Mouse (Mus musculus) small intestine, adult 2 months (tissue): ENCODE data around the gene AU015836.

Experiments used
- CTCF ChIP-seq: fragments of 200-500 bp; IDR thresholded peaks from 2 replicates; pipeline ENCODE4 v1.5.1; 2012; ENCODE audit warnings: low read depth, mild to moderate bottlenecking, control low read depth, inconsistent platforms, low read length, moderate library complexity, mixed read lengths; ENCODE audit not compliant: insufficient replicate concordance, insufficient read length; ENCODE audit errors: extremely low read depth
- POLR2A ChIP-seq: fragments of 200-500 bp; IDR thresholded peaks from 2 replicates; pipeline ENCODE4 v1.6.1; 2012; ENCODE audit warnings: low read depth, mild to moderate bottlenecking, control low read depth, inconsistent platforms, low read length, moderate library complexity

GRCm38 (mm10) chrX:93982193-93982592, 13.7 kb downstream of the AU015836 start:
- TF ChIP-seq POLR2A (no peak), CTCF (no peak)
